Mouse (Mus musculus) olfactory bulb, adult 2 months (tissue): ENCODE measurements around the gene Prok1.

Experiments
- CTCF ChIP-seq: fragments of 200-500 bp; IDR thresholded peaks from 2 replicates; pipeline ENCODE4 v1.5.1; 2012; ENCODE audit warnings: low read depth, mild to moderate bottlenecking, low read length, moderate library complexity; ENCODE audit not compliant: insufficient read depth
- POLR2A ChIP-seq: fragments of 200-500 bp; IDR thresholded peaks from 2 replicates; pipeline ENCODE4 v1.6.1; 2012; ENCODE audit warnings: mild to moderate bottlenecking, low read depth, low read length, moderate library complexity; ENCODE audit not compliant: insufficient read depth

GRCm38 (mm10) chr3:107233351-107233813, 6.1 kb downstream of the Prok1 start:
- no peak for TF ChIP-seq CTCF
- TF ChIP-seq POLR2A: no peak
